Mouse (Mus musculus) v-Abl transformed pro-B cells (cell line): ENCODE results near the gene Lrmda.

Experiments
- in situ Hi-C, 2 experiments: fragments of 400-800 bp; cut with MboI; formaldehyde crosslinking; loops; one replicate each; pipeline ENCODE4 v1.15.1; 2025; ENCODE audit not compliant: unreplicated experiment in 2 of 2

Lrmda gene

DNA sequence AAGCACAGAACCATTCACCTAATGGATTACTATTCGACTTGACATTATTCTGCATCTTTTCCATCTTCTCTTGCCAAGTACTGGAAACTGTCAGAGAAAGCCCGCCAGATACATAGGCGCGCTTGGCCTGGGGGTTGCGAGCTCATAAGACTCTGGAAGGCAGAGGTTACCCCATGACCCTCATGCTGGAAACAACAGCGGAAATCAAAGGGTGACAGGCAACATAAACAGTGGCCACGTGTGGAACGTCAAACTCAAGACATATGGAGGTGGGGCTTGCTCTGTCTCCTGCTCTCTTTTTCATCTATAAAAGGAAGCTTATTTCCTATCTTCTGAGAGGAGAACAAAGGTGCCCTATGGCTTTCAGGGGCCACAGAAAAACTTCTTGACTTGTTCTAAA lies 351.6 kb downstream of the Lrmda start:
- in situ Hi-C loops: no loop called here

GRCm38 (mm10) chr14:22372666-22373360 lies 353.3 kb downstream of the Lrmda start:
- in situ Hi-C loops: no loop called here

DNA sequence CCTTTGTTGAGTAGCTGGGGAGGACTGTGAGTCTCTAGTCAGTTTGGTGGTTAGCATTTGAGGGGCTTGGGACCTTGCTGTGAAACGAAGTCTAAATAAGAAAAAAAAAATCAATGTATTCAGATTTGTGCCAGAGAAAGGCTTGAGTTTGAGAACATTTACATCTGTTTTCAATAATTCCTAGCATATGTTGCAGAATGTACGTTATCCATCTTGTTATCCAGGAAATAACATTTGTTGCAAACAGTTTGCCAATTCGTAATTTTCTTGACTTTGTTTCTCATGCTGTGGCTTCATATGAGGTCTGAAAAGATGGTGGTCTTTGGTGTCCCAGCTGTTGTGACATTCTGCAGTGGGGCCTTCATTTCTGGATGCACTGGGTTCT lies 353.8 kb downstream of the Lrmda start:
- in situ Hi-C loops: no loop called here

DNA sequence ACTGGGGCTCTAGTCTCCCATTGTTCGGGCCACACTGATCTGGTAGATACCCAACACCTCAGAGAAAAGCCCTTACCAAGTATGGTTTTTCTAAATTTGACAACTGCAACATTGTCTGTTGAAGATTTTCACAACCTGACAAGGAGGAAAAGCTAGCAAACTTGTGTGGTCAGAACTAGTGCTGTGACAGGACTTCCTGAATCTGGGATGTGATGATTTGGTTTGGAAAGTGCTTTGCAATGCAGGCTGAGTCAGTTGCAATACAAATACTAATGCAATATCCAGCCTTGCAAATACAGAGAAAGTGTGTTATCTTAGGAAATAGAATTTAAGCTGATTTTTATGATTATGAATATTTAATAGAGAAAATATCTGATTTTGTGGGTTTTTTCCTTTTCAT lies 357.6 kb downstream of the Lrmda start:
- in situ Hi-C loops: no loop called here

GRCm38 (mm10) chr14:22382101-22382500 lies 362.6 kb downstream of the Lrmda start:
- in situ Hi-C loops: no loop called here

GRCm38 (mm10) chr14:22393616-22394015 lies 374.1 kb downstream of the Lrmda start:
- in situ Hi-C loops: no loop called here

DNA sequence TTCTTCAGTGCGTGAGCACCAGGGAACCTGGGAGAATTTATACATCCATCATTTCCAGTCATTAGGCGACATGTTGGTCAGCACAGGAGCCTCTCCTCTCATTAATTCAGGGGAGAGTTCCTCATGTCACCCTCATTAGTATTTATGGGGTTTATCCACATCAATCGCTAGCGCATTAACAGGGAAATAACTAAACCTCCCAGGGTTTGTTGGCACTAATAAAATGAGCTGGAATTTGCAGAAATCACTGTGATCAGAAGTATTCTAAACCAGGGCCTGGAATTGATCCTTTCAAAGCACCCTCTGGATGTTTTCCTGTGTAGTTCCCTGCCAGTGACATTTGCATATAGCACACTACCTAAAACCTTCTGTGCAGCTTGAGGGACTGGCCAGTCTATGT lies 382.9 kb downstream of the Lrmda start:
- in situ Hi-C loops: no loop called here

- in situ Hi-C loops: no loop called here
Measured at GRCm38 (mm10) chr14:22406623-22407022, 387.1 kb downstream of the Lrmda start.

- in situ Hi-C loops: no loop called here
Measured at GRCm38 (mm10) chr14:22410826-22411225, 391.3 kb downstream of the Lrmda start.

GRCm38 (mm10) chr14:22413220-22413619 lies 393.7 kb downstream of the Lrmda start:
- in situ Hi-C loops: no loop called here

DNA sequence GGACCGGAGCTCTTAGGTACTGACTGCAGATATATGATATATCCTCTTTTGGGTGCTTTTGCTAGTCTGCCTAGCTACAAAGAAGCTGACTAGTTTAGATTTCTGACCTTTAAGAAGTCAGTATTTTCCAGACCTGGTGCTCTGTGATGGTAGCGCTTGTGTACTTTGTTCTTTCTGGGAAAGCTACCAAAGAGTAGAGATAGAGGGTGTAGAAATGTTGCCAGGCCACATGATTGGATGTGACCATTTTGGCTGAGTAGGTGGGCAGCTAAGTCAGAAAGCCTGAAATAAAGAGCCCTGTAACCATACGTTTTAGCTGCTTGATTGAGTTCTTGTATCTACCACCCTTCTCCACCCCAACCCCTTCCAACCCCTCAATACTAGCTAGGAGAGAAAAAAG lies 398.2 kb downstream of the Lrmda start:
- in situ Hi-C loops: no loop called here

DNA sequence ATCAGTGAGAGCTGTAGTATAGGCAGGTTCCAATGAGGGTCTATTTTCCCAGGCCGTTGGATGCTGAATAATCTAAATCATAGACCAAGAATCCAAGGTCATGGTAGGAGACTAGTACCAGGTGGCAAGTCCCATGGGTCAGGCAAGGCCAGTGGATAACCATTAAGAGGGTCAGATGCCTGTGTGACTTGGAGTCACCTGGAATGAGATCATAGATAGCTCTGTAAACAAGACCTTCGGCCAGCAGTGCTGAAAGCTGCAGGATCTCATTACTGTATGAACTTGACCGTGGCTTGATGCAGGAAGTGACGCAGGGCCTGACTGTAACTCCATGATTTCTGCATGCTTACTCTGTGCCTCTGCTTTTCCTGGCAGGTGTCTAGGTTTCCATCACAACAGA lies 402.2 kb downstream of the Lrmda start:
- in situ Hi-C loops: no loop called here

DNA sequence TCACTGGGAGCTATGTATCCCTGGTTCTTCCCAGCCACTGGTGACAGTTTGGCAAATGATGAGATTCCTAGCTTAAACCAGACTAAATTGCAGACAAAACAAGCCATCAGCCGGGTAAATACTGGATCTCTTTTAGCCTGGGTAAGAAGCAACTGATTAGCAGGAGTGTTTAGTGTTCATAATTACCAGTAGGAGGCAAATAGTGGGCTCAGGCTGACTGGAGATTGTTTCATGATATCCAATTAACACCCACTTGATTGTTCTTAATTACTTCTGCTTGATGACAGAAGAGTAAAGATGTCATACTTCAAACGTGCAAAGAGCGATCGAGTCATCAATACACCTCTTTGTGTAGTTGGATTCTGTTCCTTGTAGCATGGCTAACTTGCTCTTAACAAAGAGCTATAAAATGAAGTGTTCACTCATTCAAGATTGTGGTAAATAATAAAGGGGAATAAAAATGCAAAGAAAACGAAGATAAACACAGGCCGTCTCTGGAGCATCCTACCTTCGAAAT lies 405.6 kb downstream of the Lrmda start:
- in situ Hi-C loops: no loop called here

GRCm38 (mm10) chr14:22435441-22435840 lies 415.9 kb downstream of the Lrmda start:
- in situ Hi-C loops: no loop called here

- in situ Hi-C loops: no loop called here
Measured at GRCm38 (mm10) chr14:22435860-22436377, 416.4 kb downstream of the Lrmda start.

GRCm38 (mm10) chr14:22440341-22440999 lies 421.0 kb downstream of the Lrmda start:
- in situ Hi-C loops: no loop called here

DNA sequence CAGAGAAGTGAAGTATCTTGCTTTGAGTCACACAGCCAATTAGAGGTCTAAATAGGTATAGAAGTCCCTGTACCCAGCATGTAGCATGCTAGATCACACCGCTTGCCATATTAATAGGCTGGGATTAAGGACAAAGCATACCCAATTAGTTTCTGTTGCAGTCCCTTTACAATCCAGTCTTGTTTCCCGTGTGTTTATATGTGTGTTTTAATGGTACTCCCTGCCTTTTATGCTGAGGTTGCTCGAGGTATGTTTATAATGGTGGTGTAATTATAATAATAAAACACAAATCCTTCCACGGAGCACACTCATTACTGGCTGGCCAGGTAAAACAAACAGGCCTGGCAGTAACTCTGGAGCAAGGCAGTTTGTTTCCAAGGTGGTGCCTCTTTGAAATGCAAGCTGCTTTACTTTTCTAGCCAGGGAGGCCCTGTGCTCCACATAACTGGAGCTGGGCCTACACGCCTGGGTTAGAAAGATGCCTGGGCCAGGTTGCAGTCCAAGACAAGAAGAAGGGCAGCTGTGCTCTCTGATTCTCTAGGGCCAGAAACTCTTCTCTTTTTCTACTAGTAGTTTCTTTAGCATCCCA lies 422.4 kb downstream of the Lrmda start:
- in situ Hi-C loops: no loop called here

DNA sequence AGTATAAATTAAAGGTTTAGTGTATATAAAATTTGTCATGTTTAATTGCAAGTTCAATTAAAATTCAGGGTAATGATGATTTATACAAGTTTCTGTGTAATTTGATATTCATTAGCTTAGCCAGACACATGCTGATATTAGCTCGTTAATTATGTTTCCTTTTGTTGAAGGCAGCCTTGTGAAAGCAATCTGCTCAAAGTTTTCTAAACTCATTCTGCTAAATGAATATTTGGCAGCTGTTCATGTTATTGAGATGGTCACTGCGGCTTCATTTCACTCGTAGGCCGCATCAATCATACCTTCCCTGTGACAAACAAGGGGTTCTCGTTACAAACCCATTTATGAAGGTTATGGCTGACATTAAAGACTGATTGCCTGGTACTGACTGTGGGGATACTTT lies 423.2 kb downstream of the Lrmda start:
- in situ Hi-C loops: no loop called here

DNA sequence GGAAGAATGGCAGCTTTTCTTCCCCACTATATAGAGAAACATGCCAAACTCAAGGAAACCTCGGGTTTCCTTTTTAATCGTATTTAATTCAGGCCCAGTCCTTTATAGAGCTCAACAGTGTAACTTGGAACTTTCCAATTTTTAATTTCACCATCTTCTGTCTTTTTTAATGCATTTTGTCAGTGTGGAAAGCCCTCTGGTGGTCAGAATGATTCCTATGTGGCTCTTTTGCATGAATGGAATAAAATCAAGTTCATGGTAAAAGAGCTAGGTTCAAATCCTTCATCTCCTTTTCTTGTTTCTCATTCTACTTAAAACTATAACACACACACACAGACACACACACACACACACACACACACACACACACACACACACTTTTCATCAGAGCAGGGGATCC lies 425.0 kb downstream of the Lrmda start:
- in situ Hi-C loops: no loop called here

GRCm38 (mm10) chr14:22445161-22445821 lies 425.8 kb downstream of the Lrmda start:
- in situ Hi-C loops: no loop called here
